Mouse (Mus musculus) frontal cortex, postnatal 36 days (tissue): Measurements from ENCODE around the gene Adgb.
A peak's percentile ranks its signal among the peaks of the same experiment; 100 is the strongest.
"Not testable (repeated sequence)": the region's sequence is repeated elsewhere in the genome, so short reads cannot be mapped to it uniquely, and the experiment has no call there.

ENCODE experiments used
- DNase-seq, 2 experiments: peaks; one replicate each; pipeline ENCODE4 v3.0.0; 2022; ENCODE audit warnings: low spot score in 2 of 2

The Adgb gene

GRCm38 (mm10) chr10:10471961-10472610 is at the start of gene Adgb:
Gene Adgb (minus strand): TSS chr10:10472326.
- DNase-seq, result peak; percentile 49 to 62

GRCm38 (mm10) chr10:10480139-10480538 is 8.0 kb upstream of the Adgb start:
- no peak for DNase-seq

- not testable (repeated sequence) for DNase-seq
Measured at GRCm38 (mm10) chr10:10477429-10477828, 5.3 kb upstream of the Adgb start.

- DNase-seq, result no peak
Measured at GRCm38 (mm10) chr10:10476956-10477355, 4.8 kb upstream of the Adgb start.

GRCm38 (mm10) chr10:10476549-10476948 is 4.4 kb upstream of the Adgb start:
- no peak for DNase-seq

GRCm38 (mm10) chr10:10468699-10469547 is 3.2 kb downstream of the Adgb start:
- DNase-seq, result peak; percentile 13 to 20

GRCm38 (mm10) chr10:10460113-10460512 is 12.0 kb downstream of the Adgb start:
- DNase-seq, result no peak

- DNase-seq, result no peak
Measured at GRCm38 (mm10) chr10:10456991-10457390, 15.1 kb downstream of the Adgb start.

GRCm38 (mm10) chr10:10449067-10449466 is 23.1 kb downstream of the Adgb start:
- DNase-seq, result no peak

GRCm38 (mm10) chr10:10444841-10445466 is 27.2 kb downstream of the Adgb start:
- DNase-seq, result no peak

- no peak for DNase-seq
Measured at GRCm38 (mm10) chr10:10443558-10443957, 28.6 kb downstream of the Adgb start.

GRCm38 (mm10) chr10:10435014-10435413 is 37.1 kb downstream of the Adgb start:
- DNase-seq, result no peak

GRCm38 (mm10) chr10:10429635-10430034 is 42.5 kb downstream of the Adgb start:
- DNase-seq, result no peak

- no peak for DNase-seq
Measured at GRCm38 (mm10) chr10:10429032-10429431, 43.1 kb downstream of the Adgb start.

GRCm38 (mm10) chr10:10424383-10424782 is 47.7 kb downstream of the Adgb start:
- DNase-seq, result no peak

- DNase-seq, result no peak
Measured at GRCm38 (mm10) chr10:10411046-10411445, 61.1 kb downstream of the Adgb start.

GRCm38 (mm10) chr10:10408166-10408565 is 64.0 kb downstream of the Adgb start:
- DNase-seq, result peak in 1 of 2 experiments; percentile 29

- DNase-seq, result no peak
Measured at GRCm38 (mm10) chr10:10395784-10396481, 76.2 kb downstream of the Adgb start.

- no peak for DNase-seq
Measured at GRCm38 (mm10) chr10:10374629-10375028, 97.5 kb downstream of the Adgb start.

- DNase-seq, result no peak
Measured at GRCm38 (mm10) chr10:10364025-10364424, 108.1 kb downstream of the Adgb start.

- peak in 1 of 2 experiments; percentile 34 for DNase-seq
Measured at GRCm38 (mm10) chr10:10355605-10356227, 116.4 kb downstream of the Adgb start.
